Mouse (Mus musculus) gastrocnemius, adult 18-20 months (tissue): ENCODE results near the gene Brat1. TPM values are rescaled to one million over a fixed set of nuclear protein-coding genes. Genes with fewer than 3 reads are reported as not detected.
"Not testable (repeated sequence)": the region's sequence is repeated elsewhere in the genome, so short reads cannot be mapped to it uniquely, and the experiment has no call there.

Experiments
- DNase-seq: peaks from one replicate; pipeline ENCODE4 v3.0.0; 2021; ENCODE audit warnings: low spot score
- long read RNA-seq, 2 experiments: library from polyadenylated mRNA; stranded (forward); transcript quantifications; one replicate each; pipeline ENCODE4 v2.0.0; 2021
- total RNA-seq, 2 experiments: library from RNA; stranded (reverse); gene quantifications; 2 replicates each; pipeline ENCODE4 v1.2.3; 2021

The Brat1 gene
- total RNA-seq: 1 to 10 TPM; 4.5 to 5.3 TPM
- long read RNA-seq, experiment 1, transcript Brat1-201 (14 exons, 3,333 nt): major isoform, 9 of 15 reads
- long read RNA-seq, experiment 1, partial matches to known transcripts: 1 of 15 reads
- long read RNA-seq, experiment 1, other reads (novel, unspliced or antisense): 5 of 15 reads
- long read RNA-seq, experiment 2, transcript Brat1-201 (14 exons, 3,333 nt): major isoform, 5 of 8 reads
- long read RNA-seq, experiment 2, partial matches to known transcripts: 1 of 8 reads
- long read RNA-seq, experiment 2, other reads (novel, unspliced or antisense): 2 of 8 reads

DNA sequence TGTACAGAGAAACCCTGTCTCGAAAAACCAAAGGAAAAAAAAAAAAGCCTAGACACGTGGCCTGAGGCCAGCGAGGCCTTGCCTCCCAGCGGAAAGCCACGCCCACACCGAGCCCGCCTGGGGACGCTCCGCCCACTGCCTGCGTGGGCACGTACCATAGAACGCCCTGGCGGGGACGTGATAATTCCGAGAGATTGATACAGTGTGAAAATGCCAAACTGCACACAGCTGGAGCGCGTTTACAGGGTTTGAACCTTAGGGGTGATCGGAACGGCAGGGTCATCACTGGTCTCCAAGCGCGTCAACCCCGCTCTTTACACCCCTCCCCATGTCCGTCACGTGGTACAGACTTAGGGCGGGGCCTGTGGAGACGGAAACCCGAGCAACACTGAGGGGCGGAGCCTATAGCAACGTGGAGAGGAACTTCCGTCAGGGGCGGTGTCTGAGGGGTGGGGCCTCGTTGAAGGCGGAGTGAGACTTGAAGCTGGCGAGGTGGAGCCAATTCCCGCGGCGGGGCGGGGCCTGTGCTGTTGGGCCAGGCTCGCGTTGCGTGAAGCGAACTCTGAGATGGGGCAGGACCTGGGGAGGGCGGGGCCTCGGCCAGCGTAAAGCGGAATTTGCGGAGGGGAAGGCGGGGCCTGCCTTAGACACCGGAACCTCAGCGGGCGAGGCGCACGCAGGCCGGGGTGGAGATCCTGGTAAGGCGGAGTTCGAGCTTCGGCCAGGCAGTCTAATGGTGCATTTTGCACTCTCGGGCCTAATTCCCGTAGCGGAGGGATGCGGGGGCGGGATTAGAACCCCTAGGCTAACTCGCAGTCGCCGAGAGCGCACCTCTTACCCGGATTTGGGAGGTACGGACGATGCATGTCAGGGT, at the start of gene Brat1:
TSS of gene Brat1 (plus strand) at position 634 of the 874 bp plus-strand sequence.
- DNase-seq: peak; percentile 100

DNA sequence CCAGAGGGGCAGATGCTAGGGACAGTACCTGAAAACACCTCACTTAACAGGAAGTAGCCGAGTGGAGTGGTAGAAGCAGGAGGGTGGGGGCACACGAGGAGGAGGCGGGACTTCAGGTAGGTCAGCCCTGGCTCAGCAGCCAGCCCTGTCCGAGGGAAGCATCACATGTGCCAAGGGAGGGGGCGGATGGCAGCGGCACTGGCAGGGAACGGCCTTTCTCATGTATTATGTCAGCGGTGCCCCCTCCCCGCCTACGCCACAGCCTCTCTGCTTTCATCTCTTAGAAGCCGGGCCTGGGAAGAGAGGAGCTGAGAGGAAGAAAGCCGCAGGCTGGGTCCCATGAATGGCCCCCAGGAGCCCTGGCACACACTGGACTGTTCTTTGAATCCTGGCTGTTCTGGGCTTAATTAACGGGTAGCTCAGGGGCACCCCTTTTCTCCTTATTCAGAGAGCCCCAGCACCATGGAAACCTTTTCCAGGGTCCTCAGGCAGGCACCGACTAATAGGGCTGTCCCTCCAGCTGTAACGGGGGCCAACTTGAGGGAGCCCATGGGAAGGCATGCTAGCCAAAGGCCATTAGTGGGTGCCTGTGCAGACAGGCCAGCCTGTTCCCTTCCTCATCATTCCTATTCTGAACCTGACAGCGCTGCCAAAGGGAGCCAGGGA, 45.1 kb upstream of the Brat1 start:
- no peak for DNase-seq

DNA sequence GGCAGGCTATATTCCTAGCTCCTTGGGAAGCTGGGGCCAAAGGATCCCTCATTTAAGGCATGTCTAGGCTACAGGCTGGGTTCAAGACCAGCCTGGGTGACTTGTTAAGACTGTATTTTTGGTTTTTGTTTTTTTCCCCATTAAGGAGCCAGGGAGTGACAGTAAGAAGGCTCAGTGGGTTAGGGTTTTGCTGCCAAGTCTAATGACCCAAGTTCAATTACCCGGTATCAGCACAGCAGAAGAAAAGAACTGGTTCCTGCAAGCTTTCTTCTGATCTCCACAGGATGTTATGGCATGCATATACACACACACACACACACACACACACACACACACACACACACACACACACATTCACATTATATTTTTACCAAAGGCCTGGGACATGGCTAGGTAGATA, 44.4 kb upstream of the Brat1 start:
- DNase-seq: no peak

DNA sequence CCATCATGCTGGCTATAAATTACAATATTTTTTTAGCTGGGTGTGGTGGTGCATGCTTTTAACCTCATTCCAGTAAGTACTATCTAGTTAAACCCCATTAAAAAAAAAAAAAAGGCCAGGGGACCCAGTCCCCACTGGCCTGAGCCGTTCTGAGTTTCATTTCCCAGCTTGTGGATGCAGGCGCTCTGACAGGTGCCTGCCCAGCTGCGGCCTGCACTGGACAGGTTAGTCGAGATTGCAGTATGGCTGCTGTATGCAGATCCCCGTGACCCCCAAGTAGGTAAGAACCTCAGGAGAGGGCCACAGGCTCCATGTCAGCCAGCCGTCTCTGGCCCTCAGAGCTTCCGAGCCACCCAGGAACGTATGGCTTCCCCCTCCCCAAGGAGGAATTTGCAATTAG, 43.4 kb upstream of the Brat1 start:
- no peak for DNase-seq

DNA sequence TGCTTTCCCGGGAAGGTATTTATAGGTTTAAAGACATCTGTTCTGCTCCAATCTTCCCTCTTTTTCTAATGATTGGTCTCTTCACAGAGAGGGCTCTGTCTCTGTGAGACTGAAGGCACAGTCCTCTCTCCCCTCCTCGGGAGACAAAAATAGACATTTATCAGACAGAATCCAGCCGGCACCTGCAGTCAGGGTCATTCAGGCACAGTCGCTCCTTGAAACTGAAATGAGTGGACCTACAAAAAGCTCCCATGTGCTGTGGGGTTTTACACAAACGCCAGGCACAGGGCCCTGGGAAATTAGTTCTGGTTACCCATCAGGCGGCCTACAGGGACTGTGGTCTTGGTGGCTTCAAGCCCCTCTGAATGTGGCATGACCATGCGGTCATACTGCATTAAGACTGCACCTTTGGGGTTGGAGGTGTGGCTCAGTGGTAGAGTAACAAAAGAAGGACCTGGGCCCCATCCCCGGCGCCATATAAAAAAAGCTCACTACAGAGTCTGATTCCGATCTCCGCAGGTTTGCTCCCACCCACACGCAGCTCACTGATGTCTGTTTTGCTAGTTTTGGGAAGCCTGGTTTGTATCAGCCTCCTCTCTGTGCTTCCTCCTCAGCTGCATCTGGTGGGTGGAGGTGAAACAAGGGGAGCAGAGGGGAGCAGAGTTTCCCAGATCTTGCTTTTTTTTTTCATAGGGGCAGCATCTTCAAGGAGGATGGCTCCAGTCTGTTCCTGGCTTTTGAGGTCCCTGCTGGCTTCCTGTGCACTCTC, 42.8 kb upstream of the Brat1 start:
- no peak for DNase-seq

DNA sequence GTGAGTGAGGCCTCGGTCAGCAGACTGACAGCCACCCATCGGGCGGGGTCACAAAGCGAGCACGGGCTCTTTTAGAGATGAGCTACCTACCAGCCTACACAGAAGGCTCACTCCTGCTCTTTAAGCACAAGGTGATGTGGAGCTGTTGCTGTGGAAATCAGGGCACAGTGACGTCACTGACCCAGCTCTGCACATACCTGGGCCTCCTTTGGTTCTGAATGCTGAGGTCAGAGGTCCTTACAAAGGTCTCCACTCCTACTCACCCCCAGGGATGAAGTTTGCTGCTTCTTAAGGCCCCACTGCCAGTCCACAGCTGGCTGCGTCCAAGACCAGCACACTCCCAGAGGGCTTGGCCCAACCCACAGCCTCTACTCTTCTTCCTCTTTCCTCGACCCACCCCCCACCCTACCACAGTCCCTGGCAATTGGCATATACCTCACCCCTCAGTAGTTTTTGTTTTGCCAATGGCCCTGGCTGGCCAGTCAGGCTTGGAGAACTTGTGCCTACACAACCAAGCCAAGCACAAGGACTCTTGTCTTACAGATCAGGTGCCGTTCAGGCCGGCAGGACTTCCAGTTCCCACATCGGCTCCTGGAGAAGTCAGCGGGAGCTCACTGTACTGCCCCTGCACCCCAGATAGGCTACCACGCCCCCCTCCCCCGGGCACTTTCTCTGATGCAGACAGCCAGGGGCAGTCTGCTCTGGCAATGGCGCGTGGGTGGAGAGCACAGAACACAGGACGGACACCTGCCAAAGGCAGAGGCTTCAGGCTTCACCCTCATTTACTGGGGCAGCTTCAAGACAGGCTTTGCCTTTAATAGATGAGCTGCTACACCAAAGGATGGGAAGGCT, 41.8 kb upstream of the Brat1 start:
- no peak for DNase-seq

DNA sequence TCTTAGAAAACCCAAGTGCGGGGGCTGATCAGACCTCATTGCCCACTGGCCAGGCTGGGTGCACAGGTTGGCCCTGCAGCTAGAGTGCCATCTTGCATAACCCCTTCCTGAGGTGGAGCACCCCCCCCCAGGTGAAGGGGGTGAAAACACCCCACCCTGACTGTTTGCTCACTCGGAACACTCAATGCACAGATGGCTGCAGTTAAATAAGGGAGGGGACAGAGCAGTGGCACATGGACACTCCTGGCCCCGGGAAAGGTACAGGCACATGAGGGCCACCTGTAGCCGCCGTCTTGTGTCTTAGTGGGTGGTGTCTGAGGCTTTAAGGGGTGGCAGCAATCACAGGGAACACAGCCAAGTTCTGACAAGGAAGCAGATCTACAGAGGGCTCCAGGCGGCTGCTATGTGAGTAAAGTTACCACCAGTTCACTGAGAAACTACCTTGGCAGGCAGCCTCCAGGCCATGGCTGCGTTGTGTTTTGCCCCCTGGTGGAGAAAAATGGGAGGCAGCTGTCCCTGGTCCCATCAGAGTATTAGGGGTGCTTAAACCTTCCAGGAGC, 41.1 kb upstream of the Brat1 start:
- peak; percentile 59 for DNase-seq

DNA sequence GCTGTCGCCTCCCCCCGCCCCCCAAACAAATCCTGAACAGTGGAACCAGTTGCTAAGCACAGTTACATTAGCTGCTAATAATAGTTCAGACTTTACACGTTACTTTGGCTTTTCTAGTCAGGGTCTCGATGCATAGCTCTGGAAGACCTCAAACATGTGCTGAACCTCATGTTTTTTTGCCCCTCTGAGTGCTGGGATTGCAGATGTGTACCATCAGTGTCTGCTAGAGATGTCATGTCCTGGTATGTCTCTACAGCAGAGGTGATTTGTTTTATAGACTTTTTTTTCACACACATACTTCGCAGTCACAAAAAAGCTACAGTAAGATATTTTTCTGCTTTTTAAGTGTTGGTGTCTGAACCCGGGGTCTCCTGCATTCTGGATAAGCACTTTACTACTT, 32.7 kb upstream of the Brat1 start:
- DNase-seq: no peak

DNA sequence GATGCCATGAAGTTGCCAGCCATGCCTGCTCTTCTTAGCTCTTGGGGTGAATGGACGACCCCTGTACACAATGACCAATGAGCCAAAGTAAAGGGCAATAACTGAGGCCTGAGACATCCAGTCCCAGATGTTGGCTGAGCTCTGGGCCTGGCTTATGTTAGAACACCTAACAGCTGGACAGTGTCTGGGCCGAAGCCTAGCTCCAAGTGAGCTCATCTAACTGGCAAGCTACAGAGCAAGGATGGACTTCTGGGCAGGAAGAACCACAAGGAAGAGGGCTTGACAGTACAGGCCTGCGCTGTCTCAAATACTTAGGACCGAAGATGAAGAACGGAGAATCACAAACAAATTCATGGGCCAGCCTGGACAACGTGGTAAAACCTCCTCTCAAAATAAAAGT, 32.2 kb upstream of the Brat1 start:
- DNase-seq: not testable (repeated sequence)

DNA sequence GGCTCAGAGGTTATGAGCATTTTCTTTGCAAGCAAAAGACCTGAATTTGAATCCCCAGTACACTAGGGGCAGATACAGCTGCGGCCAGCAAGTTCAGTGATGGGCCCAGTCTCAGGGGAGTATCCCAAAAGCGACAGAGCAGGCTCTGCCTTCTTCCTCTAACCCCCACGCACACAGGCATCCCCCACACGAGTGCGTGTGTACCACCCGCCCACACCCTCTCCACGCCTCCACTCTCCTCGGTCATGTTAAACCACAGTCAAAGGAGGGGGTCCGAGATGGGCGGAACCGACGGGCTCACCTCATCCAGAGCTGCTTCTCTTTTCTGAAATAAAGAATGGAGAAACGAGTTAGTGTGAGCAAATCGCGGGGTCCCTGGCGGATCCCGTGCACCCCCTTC, 30.8 kb upstream of the Brat1 start:
- DNase-seq: no peak

DNA sequence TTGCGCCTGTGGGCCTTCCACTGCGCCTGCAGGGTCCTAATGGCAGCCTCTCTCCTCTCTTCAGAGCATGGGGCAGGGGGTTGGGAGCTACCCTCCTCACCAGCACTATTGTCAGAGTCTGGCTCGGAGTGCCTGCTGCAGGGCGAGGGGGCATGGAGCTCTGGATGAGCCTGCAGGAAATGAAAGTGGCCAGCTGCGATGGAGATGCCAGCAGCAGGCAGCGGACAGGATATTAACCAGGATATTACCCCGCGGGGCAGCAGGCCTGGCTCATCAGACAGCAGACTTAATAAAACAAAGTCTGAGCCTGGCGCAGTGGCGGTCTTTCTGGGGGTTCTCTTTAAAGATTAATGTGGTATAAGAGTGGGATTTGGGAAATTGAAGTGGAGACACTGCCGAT, 29.7 kb upstream of the Brat1 start:
- DNase-seq: no peak

DNA sequence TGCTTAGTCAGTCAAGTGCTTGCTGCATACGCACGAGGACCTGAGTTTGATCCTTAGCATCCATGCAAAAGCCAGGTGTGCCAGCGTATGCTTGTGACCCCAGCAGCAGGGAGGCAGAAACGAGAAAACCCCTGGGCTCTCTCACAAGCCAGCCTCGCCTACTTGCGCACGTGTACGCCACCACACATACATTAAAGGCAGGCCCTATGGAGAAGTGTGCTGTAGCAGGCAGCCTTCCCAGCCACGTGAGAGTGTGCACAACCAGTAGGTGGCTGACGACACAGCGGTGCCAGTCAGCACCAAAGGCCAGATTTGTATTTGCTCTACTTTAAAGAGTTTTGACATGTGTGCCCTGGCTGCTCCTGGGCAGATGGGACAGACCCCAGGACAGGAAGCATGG, 29.2 kb upstream of the Brat1 start:
- DNase-seq: no peak

DNA sequence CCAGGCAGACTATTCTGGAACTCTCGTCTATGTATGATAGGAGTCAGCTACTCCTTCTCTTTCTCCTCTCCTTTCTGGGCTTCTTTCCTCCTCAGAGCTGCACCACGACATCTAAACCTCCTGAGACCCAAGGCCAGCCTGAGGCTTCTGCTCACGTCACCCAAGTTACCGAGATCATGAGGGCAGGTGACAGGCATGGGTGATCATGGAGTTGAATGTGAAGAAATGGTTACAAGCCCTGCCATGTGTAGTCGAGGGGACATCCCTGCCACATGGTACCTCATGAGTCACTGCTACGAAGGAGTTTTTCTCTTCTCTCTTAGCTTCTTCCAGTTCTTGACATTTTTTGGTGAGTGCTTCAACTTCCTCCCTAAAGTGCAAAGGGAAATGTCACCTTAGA, 27.7 kb upstream of the Brat1 start:
- DNase-seq: no peak

DNA sequence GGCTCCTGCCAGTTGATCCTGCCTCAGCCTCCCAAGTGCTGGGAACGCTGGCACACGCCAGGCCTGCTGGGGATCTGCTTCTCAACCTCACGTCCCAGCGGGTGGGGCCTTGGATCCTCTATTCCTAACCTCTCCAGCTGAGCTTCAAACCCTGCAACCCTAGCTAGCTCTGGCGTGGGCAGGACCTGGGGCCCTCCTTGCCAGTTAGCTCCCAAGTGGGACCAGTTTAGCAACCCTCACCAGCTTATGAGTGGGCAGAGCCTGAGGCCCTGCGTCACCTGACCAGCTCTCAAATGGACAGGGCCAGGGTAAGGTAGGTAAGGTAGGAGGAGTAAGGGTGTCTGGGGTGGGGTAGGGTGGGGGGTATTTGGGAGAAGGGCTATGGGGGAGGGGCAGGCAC, 24.8 kb upstream of the Brat1 start:
- DNase-seq: no peak

DNA sequence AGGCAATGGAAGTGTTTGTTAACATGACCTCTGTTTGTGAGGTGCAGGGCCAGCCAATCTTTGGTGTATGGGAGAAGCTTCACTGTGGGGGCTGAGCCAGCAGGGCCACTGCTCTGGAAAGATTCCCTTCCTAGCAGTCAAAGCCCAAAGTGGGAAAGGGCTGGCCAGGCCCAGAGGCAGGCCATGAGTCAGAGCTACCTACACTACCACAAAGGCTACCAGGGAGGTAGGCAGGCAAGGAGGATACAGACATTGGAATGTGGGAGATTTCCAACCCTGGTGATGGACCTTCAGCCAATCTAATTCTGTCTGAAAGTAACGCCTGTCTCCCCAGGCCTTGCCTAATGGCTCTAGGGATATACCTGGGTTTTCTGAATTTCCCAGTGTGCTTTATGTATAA, 23.9 kb upstream of the Brat1 start:
- DNase-seq: no peak

DNA sequence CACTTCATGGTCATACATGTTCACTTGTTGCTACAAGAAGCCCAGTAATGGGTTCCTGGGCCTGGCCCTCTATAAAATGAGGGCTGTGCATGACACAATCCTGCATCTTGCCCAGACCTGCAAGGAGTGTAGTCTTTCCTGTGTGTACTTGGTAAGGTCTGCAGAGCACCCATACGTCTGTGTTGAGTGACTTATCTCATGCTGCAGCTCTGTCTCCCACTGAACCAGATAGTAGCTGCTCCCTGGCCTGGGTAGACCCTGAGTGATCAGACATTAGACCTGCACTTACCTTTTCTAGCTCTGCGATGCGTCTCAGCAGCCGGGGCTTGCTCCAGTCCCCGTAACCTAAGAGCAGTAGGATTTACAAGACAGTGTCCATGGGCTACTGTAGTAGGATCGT, 22.7 kb upstream of the Brat1 start:
- DNase-seq: no peak

DNA sequence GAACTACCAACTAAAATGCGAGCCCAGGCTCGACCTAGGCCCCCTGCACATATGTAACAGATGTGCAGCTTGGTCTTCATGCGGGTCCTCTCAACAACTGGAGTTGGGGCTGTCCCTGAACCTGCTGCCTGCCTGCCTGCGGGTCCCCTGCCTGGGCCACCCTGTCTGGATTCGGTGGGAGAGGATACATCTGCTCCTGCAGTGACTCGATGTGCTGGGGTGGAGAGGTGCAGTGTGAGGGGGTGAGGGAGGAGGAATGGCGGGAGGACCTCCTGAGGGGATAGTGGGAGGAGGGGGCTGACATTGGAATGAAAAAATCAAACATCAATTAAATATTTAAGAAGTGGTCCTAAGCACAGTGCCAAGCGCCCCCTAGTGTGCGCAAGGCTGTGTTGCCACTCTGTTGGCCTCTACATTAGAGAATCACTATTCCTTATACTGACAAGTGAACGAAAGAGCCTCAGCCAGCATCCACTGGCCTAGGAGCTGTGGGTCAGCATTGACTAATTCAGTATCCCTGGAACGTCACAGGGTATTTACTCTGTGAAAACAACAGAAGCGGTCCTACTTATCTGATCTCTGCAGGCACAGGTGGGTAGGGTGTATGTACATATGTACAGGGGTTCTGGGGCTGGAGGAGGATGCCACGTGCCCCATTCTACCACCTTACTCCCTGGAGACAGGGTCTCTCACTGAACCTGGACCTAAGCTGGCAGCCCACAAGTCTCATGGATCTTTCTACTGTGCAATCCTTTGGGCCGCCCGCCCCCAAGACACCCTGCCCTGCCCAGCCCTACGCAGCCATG, 20.3 kb upstream of the Brat1 start:
- DNase-seq: no peak

DNA sequence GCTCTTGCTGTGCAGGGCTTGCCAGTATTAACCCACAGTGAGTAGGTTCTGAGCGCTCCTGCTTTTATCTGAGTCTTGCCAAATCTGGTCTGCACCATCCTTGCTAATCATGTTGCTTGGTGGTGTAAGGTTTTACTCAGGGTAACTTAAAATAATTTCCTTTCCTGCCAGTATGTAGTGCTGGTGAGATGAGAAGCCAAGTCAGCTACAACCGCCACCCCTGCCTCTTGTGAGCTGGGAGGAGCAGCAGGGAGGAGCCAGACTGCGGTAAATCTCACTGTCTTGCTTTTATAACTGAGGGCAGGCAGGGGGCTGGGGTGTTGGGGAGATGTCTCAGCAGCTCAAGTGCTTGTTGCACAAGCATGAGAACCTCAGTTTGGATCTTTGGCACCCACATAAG, 16.4 kb upstream of the Brat1 start:
- no peak for DNase-seq

DNA sequence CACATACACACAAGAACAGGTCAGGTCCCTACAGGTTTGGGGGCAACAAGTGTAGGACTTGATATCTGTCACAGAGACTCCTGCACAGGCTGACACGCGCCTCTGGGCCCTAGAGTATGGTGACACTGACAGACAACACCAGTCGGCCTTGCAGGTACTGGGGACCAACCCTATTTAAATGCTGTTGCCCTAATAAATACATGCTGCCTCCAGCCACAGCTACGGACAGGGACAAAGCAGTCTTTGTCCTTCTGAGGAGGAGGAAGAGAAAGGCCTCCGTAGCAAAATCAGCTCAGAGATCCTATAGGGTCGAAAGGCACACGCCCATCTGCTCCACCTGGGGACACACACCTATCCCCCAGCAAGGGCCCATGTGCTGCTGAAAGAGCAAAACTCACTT, 8.8 kb upstream of the Brat1 start:
- no peak for DNase-seq

DNA sequence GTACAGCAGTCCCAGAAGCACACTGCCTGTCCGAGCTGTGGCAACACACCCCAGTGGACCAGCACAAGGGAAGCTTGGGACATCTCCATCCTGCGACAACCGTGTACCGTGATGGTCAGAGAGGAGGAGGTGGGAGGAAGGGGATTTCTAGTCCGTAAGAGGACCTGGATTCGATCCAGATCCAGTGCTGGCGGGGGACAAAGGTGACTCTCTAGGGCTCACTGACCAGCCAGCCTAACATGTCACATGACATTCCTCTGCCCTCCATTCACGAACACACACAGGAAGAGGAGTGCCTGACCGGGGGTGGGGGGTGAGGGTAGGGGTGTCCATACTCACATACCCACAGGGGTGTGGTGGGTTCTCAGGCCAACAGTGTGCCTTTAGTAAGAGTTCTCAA, 5.0 kb upstream of the Brat1 start:
- no peak for DNase-seq
